Mouse (Mus musculus): ENCODE results near the gene Bcl2. TPM values are rescaled to one million over a fixed set of nuclear protein-coding genes. Genes with fewer than 3 reads are reported as not detected.

The Bcl2 gene
- 12.8 and 15.1 TPM in 2 replicates for polyA plus RNA-seq (2015; fragmentation: Nextera tagmentation; extraction: Ambion mirVana)

GRCm38 (mm10) chr1:106713621-106714529 lies at the start of gene Bcl2:
Bcl2 (minus strand) TSS chr1:106714274.

GRCm38 (mm10) chr1:106759572-106760435 lies 45.7 kb upstream of the Bcl2 start, which contains the start of gene Kdsr:
Kdsr (minus strand) TSS chr1:106759727.

Small RNA genes within 50 kb of the gene (microRNA-seq; reads per million reads assigned to microRNA genes)
- gene Mir3473f: not detected

Other genes with a start within 250 kb of the Bcl2 start
- 12.3 and 14.1 TPM in 2 replicates for gene Kdsr, start 45.5 kb upstream of the Bcl2 start, polyA plus RNA-seq (2015; fragmentation: Nextera tagmentation; extraction: Ambion mirVana)
- gene Vps4b, start 82.5 kb upstream of the Bcl2 start, polyA plus RNA-seq (2015; fragmentation: Nextera tagmentation; extraction: Ambion mirVana): 21.8 and 23.4 TPM in 2 replicates
- 0.15 and 0.61 TPM in 2 replicates for gene Serpinb5, start 146.9 kb upstream of the Bcl2 start, polyA plus RNA-seq (2015; fragmentation: Nextera tagmentation; extraction: Ambion mirVana)
- gene Serpinb12, start 220.2 kb upstream of the Bcl2 start, polyA plus RNA-seq (2015; fragmentation: Nextera tagmentation; extraction: Ambion mirVana): 0.21 and 0.42 TPM in 2 replicates

Measured in neural tube, postnatal 0 days (tissue).